Mouse (Mus musculus) intestine, postnatal 0 days (tissue): ENCODE data around the gene Atp6v1e2. TPM values are rescaled to one million over a fixed set of nuclear protein-coding genes. Genes with fewer than 3 reads are reported as not detected.

Experiments used
- ATAC-seq: fragments of 200-750 bp; cut with Nextera tagmentation; 2 replicates; pipeline ENCODE4 v1.8.0; 2017; ENCODE audit warnings: mild to moderate bottlenecking, moderate TSS enrichment, moderate library complexity
- H3K27ac ChIP-seq: fragments of 300-500 bp; sonication (generic); 2 replicates; pipeline ENCODE4 v1.5.1; 2014; ENCODE audit warnings: mild to moderate bottlenecking, low read depth, low read length, moderate library complexity
- H3K27me3 ChIP-seq: fragments of 300-500 bp; sonication (generic); replicated peaks from 2 replicates; pipeline ENCODE4 v1.6.1; 2014; ENCODE audit warnings: low read length, mixed read lengths; ENCODE audit not compliant: control insufficient read depth, insufficient read depth
- H3K36me3 ChIP-seq: fragments of 300-500 bp; sonication (generic); 2 replicates; pipeline ENCODE4 v1.6.1; 2014; ENCODE audit warnings: mild to moderate bottlenecking, moderate library complexity; ENCODE audit not compliant: control insufficient read depth, insufficient read depth
- H3K4me1 ChIP-seq: fragments of 300-500 bp; sonication (generic); replicated peaks from 2 replicates; pipeline ENCODE4 v1.6.1; 2014; ENCODE audit warnings: antibody characterized with exemption, low read length, mixed read lengths; ENCODE audit not compliant: control insufficient read depth, insufficient read depth
- H3K4me2 ChIP-seq: fragments of 300-500 bp; sonication (generic); replicated peaks from 2 replicates; pipeline ENCODE4 v1.6.1; 2014; ENCODE audit warnings: low read depth, mild to moderate bottlenecking, moderate library complexity
- H3K4me3 ChIP-seq: fragments of 300-500 bp; sonication (generic); 2 replicates; pipeline ENCODE4 v1.5.1; 2014; ENCODE audit warnings: low read depth, low read length
- H3K9ac ChIP-seq: fragments of 300-500 bp; sonication (generic); 2 replicates; pipeline ENCODE4 v1.6.1; 2014; ENCODE audit warnings: mild to moderate bottlenecking, low read depth, low read length
- H3K9me3 ChIP-seq: fragments of 300-500 bp; sonication (generic); 2 replicates; pipeline ENCODE4 v1.6.1; 2016; ENCODE audit warnings: mixed run types; ENCODE audit not compliant: control insufficient read depth
- CTCF ChIP-seq: sonication (generic); IDR thresholded peaks from 2 replicates; pipeline ENCODE4 v1.5.1; 2016; ENCODE audit warnings: low read depth, mild to moderate bottlenecking, control low read depth, antibody characterized with exemption, moderate library complexity
- WGBS: fragments of 180-500 bp; shearing (Covaris S2); extraction: QIAGEN DNeasy Blood & Tissue Kit; methylation state at CpG from one replicate; pipeline ENCODE4 v1.1.7; 2014; 5-methylcytosine and 5-hydroxymethylcytosine counted together
- polyA plus RNA-seq: library from polyadenylated mRNA; unstranded; fragments of >200 nt; fragmentation: Nextera tagmentation; extraction: Ambion mirVana; gene quantifications from 2 replicates; pipeline ENCODE4 v1.2.1, GENCODE M21; 2015

Atp6v1e2 gene
- polyA plus RNA-seq, 1 experiment from 2014 or later = not detected

- H3K4me1 ChIP-seq = no peaks in the 10 kb centered on the region
- peaks cover 3% of the 10 kb centered on the region; the same call in 1 of the 2 replicates for H3K27me3 ChIP-seq
- peak; percentile 96 for TF ChIP-seq CTCF
- no peak overlapping the region for H3K4me3 ChIP-seq
- H3K27ac ChIP-seq = no peak overlapping the region
- H3K4me2 ChIP-seq = 0 out of 2 replicates have a peak overlapping the region, but pooled peaks have one; percentile 9
- H3K9me3 ChIP-seq = no peaks in the 10 kb centered on the region
- H3K36me3 ChIP-seq = no peaks in the 10 kb centered on the region
- H3K9ac ChIP-seq = no peak overlapping the region
- no peak for ATAC-seq
- WGBS = 3% methylated on average over 9 of the region's 9 CpGs
Observed at GRCm38 (mm10) chr17:86906136-86906461, 41.6 kb downstream of the Atp6v1e2 start.

DNA sequence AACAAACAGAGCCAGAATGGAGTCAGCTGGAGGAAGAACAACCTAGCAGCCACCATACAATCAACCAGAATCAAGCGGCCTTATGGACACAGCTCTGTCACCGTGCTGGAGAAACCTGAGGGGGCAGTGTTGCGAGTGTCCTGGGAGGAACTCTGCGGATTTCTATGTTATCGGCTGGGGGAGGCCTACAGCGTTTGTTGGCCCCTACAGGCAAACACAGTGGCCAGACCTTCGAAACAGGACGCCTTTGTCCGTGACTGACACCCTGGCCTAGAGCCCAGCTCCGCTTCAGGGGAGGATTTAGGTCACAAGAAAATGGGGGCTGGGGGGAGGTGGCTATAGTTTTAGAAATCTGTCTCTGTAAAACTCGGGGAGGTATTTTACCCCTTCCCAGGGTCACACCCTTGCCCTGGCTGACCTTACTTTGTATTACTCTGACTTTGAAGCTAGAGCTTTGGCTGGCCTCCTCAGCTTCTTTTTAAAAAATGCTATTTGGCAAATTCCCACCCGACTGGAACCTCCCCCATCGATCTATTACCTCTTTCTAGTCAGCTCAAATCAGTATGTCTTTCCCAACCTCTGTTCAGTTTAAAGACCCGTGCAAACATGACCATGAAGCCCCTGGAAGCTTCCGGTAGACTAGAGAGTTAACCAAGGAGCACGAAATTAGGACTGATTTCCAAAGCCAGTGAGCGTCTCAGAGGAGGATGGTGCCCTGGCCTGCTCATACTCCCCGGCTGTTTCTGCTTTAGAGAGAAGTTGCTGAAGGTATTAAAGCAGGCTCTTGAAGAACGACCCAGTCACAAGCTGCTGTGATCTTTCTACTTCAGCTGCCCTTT lies 42.2 kb downstream of the Atp6v1e2 start:
- WGBS = 33% methylated on average over 19 of the region's 19 CpGs
- H3K9me3 ChIP-seq = no peaks in the 10 kb centered on the region
- no peak overlapping the region for H3K27ac ChIP-seq
- H3K9ac ChIP-seq = no peak overlapping the region; the same call in 1 of the 2 replicates
- H3K4me3 ChIP-seq = no peak overlapping the region
- no peak for ATAC-seq
- H3K4me1 ChIP-seq = no peaks in the 10 kb centered on the region
- peak; percentile 68 for TF ChIP-seq CTCF
- no peaks in the 10 kb centered on the region for H3K36me3 ChIP-seq
- H3K27me3 ChIP-seq = peaks cover 3% of the 10 kb centered on the region; the same call in 1 of the 2 replicates
- H3K4me2 ChIP-seq = 0 out of 2 replicates have a peak overlapping the region, but pooled peaks have one; percentile 9

DNA sequence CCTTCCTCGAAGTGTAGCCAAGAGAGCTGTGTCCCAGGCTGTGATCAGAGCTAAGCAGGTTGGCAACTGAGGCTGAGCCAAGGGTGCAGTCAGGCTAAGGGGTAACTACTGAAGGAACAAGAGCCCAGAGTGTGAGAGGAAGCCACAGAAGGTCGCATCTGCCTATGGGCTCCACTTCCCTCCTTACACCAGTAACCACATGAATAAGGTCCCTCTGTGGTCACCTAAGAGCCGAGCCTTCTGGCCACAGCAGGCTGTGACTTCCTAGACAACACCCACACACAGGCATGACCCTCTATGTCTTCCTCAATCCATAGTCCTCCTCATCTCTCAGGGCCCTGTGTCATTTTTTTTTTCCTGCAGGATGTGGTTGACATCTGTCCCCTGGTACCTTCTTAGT lies 43.5 kb downstream of the Atp6v1e2 start:
- no peak overlapping the region for H3K4me3 ChIP-seq
- H3K4me1 ChIP-seq = no peaks in the 10 kb centered on the region
- WGBS = 84% methylated on average over 3 of the region's 3 CpGs

DNA sequence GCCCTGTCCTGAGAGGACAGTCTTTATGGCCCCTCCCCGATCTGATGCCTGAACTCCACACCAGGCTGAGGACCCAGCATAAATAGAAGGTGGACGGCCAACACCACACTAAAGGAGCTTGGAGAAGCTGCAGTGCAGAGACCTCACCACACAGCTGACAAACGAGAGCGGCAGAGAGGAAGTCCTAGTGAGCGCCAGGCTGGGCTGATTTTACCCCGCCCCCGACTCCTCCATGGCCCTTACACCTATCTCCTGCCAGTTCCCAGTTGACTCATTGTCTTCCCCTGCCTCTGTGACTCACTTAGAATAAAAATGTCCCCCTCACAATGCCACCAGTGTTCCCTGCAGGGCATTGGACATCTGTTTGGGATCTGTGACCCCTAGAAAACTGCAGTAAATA lies 44.1 kb downstream of the Atp6v1e2 start:
- H3K9ac ChIP-seq = no peak overlapping the region
- no peaks in the 10 kb centered on the region for H3K9me3 ChIP-seq
- no peak for ATAC-seq
- H3K4me2 ChIP-seq = no peak overlapping the region
- H3K4me3 ChIP-seq = no peak overlapping the region
- H3K27me3 ChIP-seq = peaks cover 3% of the 10 kb centered on the region; the same call in 1 of the 2 replicates
- no peak for TF ChIP-seq CTCF
- H3K4me1 ChIP-seq = no peaks in the 10 kb centered on the region
- no peak overlapping the region for H3K27ac ChIP-seq
- WGBS = 32% methylated on average over 7 of the region's 7 CpGs
- H3K36me3 ChIP-seq = no peaks in the 10 kb centered on the region

More for the DNA sequence above, 43.5 kb downstream of the Atp6v1e2 start:
- no peak for TF ChIP-seq CTCF
- Histone ChIP-seq H3K9ac (no peak overlapping the region), H3K27ac (no peak overlapping the region), H3K36me3 (no peaks in the 10 kb centered on the region), H3K9me3 (no peaks in the 10 kb centered on the region), H3K27me3 (peaks cover 3% of the 10 kb centered on the region; the same call in 1 of the 2 replicates), H3K4me2 (no peak overlapping the region)
- ATAC-seq = no peak

DNA sequence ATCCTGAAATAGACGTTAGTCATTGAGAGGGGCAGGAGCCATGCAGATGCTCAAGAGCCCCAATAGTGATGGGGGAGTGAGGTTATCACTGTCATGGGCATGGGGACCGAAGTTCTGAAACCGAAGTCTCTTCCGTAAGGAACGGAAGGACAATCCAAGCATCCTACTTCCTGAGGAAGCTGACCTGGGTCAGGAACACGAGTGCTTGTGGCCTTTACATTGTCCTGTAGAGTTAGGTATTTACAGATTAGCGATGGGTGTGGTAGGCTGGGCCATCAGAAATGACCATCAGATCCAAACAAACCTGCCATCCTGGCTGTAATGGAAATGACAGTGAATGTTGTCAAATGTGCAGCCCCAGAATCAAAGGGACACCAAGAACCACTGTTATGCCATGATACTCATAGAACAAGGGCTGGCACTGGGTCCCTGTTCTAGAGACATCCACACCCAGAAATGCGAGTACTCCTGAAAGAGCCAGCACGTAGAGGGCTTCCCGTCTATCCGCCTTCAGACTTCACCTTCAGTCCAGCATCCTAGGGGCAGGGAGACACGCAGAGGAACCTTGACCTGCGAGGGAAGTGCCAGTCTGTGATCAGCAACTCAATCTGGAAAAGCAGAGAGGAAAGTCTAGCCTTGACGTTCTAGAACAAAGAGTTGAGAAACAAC lies 45.2 kb downstream of the Atp6v1e2 start:
- Histone ChIP-seq H3K27ac (no peak overlapping the region), H3K27me3 (peaks cover 3% of the 10 kb centered on the region; the same call in 1 of the 2 replicates), H3K36me3 (no peaks in the 10 kb centered on the region), H3K4me1 (no peaks in the 10 kb centered on the region), H3K9me3 (no peaks in the 10 kb centered on the region), H3K4me2 (no peak overlapping the region), H3K4me3 (no peak overlapping the region), H3K9ac (no peak overlapping the region)
- ATAC-seq = no peak
- 84% methylated on average over 14 of the region's 14 CpGs for WGBS
- TF ChIP-seq CTCF = no peak

DNA sequence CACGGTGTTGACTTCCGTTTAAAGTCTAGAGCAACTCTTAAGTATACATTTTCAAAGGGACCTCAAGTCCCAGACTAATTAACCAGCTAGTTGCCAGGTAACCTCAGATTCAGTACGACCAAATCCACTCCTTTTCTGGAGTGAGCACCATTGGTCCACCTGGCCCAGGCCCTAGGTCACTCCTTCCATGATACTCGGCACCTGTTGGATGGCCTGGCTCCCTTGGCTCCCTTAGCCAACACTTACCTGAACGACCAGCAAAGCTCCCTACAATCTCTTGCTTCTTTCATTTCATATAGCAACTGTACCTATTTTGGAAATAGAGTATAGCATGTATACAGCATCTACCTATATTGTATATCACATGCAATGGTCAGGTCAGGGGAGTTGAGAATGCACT lies 47.1 kb downstream of the Atp6v1e2 start:
- no peaks in the 10 kb centered on the region for H3K27me3 ChIP-seq
- no peak overlapping the region for H3K27ac ChIP-seq
- no peaks in the 10 kb centered on the region for H3K4me1 ChIP-seq
- H3K9me3 ChIP-seq = no peaks in the 10 kb centered on the region
- no peak for ATAC-seq
- no peak overlapping the region for H3K9ac ChIP-seq
- no peak overlapping the region for H3K4me2 ChIP-seq
- no peak overlapping the region for H3K4me3 ChIP-seq
- WGBS = 76% methylated on average over 5 of the region's 5 CpGs
- no peaks in the 10 kb centered on the region for H3K36me3 ChIP-seq
- TF ChIP-seq CTCF = no peak
